Mouse (Mus musculus): ENCODE measurements around the gene Irx6. TPM values are rescaled to one million over a fixed set of nuclear protein-coding genes. Genes with fewer than 3 reads are reported as not detected.

Gene Irx6
- polyA plus RNA-seq (2015; fragmentation: Nextera tagmentation; extraction: Ambion mirVana), result 0.50 and 0.77 TPM in 2 replicates

- H3K27ac ChIP-seq (ENCODE audit: low read length), result no peak within 1 kb of the TSS
- H3K4me3 ChIP-seq (ENCODE audit: low read length), result peak within 1 kb of the TSS; percentile 57
- H3K36me3 ChIP-seq (ENCODE audit: control insufficient read depth, insufficient read depth), result no peaks in the 10 kb centered on the region
- H3K4me1 ChIP-seq (ENCODE audit: control insufficient read depth, insufficient read depth, low read length), result peaks cover 17% of the 10 kb centered on the region
- WGBS, result under 1% methylated on average over 59 of the region's 62 CpGs
- H3K4me2 ChIP-seq (ENCODE audit: low read depth, low read length), result peak within 1 kb of the TSS; percentile 90
- ATAC-seq (replicated peaks; ENCODE audit: extremely low read depth, insufficient read depth, low FRiP score), result no peak
- H3K9me3 ChIP-seq (replicated peaks; ENCODE audit: control insufficient read depth, low read length), result no peaks in the 10 kb centered on the region
- H3K27me3 ChIP-seq (ENCODE audit: control insufficient read depth, insufficient read depth, low read length), result peaks cover 89% of the 10 kb centered on the region
- H3K9ac ChIP-seq (ENCODE audit: low read length), result peak within 1 kb of the TSS; percentile 55
Observed at GRCm38 (mm10) chr8:92674244-92675128, at the start of gene Irx6. Gene Irx6, plus strand, starts transcription at chr8:92674288.

DNA sequence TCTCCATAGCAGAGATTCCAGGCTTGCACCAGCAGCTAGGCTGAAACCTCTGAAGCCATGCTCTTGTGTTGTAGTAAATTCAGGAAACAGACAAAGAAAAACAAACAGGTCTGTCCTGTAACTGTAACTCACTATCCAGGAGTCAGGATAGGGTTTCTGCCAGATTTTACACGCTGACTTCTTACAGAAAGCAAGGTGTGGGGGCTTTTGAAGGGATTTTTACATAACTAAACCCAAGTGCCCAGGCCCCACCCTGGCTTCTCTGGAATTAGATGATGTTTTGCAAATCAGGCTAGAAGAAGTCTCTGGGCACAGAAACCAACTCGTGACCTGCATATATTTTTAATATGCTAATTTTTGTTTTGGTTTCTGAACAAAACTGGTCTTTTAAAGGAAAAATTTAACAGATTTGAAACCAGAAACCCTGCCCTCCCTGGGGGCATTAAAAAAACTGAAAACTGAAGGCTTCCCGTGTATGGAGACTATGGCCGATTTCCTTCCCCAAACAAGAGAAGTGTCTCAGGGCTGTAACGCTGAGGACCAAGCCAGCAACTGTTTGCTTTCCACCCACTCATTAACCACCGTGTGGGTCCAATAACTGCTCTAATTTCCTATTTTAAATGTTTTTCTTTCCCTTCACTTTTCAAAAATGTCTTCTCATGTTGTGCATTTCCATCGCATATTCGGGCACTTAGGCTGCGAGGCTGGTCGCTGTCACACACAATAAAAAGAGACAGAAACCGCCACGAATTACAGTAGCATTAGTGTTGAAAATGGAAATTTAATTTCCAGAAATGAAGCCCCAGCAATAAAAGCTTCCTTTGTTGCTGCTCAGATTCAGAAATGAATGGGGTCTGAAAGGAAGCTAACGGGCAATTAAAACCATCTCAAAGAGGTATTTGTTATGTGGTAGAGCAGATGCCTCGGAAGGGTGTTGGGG lies 45.1 kb upstream of the Irx6 start:
- no peak for ATAC-seq (replicated peaks; ENCODE audit: extremely low read depth, insufficient read depth, low FRiP score)
- Histone ChIP-seq H3K27me3 (ENCODE audit: control insufficient read depth, insufficient read depth, low read length) (no peaks in the 10 kb centered on the region), H3K4me3 (ENCODE audit: low read length) (no peak overlapping the region), H3K4me2 (ENCODE audit: low read depth, low read length) (no peak overlapping the region), H3K36me3 (ENCODE audit: control insufficient read depth, insufficient read depth) (no peaks in the 10 kb centered on the region), H3K27ac (ENCODE audit: low read length) (no peak overlapping the region), H3K9me3 (replicated peaks; ENCODE audit: control insufficient read depth, low read length) (no peaks in the 10 kb centered on the region), H3K9ac (ENCODE audit: low read length) (no peak overlapping the region), H3K4me1 (ENCODE audit: control insufficient read depth, insufficient read depth, low read length) (no peaks in the 10 kb centered on the region)
- WGBS, result 66% methylated on average over 14 of the region's 14 CpGs

DNA sequence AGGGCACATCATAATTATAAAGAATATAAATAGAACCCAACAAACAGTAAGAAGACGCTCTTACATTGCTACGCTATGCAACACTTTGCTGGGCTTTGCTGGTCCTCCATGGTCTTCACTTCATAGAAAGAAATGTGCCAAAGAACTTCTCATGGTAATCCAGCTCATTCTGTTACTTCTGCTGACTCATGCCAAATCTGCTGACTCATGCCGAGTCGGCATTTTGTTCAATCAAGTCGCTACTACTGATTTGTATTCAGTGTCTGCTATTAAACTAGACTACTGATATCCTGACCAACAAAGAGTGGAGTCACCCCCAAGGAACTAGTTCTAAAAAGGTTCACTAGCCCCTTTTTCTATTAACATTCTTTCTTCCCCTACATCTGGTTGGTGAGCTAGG lies 40.9 kb upstream of the Irx6 start:
- H3K4me2 ChIP-seq (ENCODE audit: low read depth, low read length), result no peak overlapping the region
- ATAC-seq (replicated peaks; ENCODE audit: extremely low read depth, insufficient read depth, low FRiP score), result no peak
- no peaks in the 10 kb centered on the region for H3K9me3 ChIP-seq (replicated peaks; ENCODE audit: control insufficient read depth, low read length)
- 97% methylated on average over 5 of the region's 5 CpGs for WGBS
- H3K27ac ChIP-seq (ENCODE audit: low read length), result no peak overlapping the region
- no peaks in the 10 kb centered on the region for H3K4me1 ChIP-seq (ENCODE audit: control insufficient read depth, insufficient read depth, low read length)
- H3K9ac ChIP-seq (ENCODE audit: low read length), result no peak overlapping the region
- H3K27me3 ChIP-seq (ENCODE audit: control insufficient read depth, insufficient read depth, low read length), result no peaks in the 10 kb centered on the region
- H3K36me3 ChIP-seq (ENCODE audit: control insufficient read depth, insufficient read depth), result no peaks in the 10 kb centered on the region
- H3K4me3 ChIP-seq (ENCODE audit: low read length), result no peak overlapping the region

- Histone ChIP-seq H3K36me3 (ENCODE audit: control insufficient read depth, insufficient read depth) (no peaks in the 10 kb centered on the region), H3K4me3 (ENCODE audit: low read length) (no peak overlapping the region), H3K4me1 (ENCODE audit: control insufficient read depth, insufficient read depth, low read length) (no peaks in the 10 kb centered on the region), H3K4me2 (ENCODE audit: low read depth, low read length) (no peak overlapping the region), H3K9ac (ENCODE audit: low read length) (no peak overlapping the region), H3K27ac (ENCODE audit: low read length) (no peak overlapping the region), H3K27me3 (ENCODE audit: control insufficient read depth, insufficient read depth, low read length) (no peaks in the 10 kb centered on the region), H3K9me3 (replicated peaks; ENCODE audit: control insufficient read depth, low read length) (no peaks in the 10 kb centered on the region)
- WGBS, result 73% methylated on average over 8 of the region's 8 CpGs
- no peak for ATAC-seq (replicated peaks; ENCODE audit: extremely low read depth, insufficient read depth, low FRiP score)
Observed at GRCm38 (mm10) chr8:92640820-92641219, 33.3 kb upstream of the Irx6 start.

GRCm38 (mm10) chr8:92646637-92647036 lies 27.5 kb upstream of the Irx6 start:
- no peak for ATAC-seq (replicated peaks; ENCODE audit: extremely low read depth, insufficient read depth, low FRiP score)
- Histone ChIP-seq H3K9ac (ENCODE audit: low read length) (no peak overlapping the region), H3K4me2 (ENCODE audit: low read depth, low read length) (no peak overlapping the region), H3K4me3 (ENCODE audit: low read length) (no peak overlapping the region), H3K9me3 (replicated peaks; ENCODE audit: control insufficient read depth, low read length) (no peaks in the 10 kb centered on the region), H3K27ac (ENCODE audit: low read length) (no peak overlapping the region), H3K27me3 (ENCODE audit: control insufficient read depth, insufficient read depth, low read length) (no peaks in the 10 kb centered on the region), H3K36me3 (ENCODE audit: control insufficient read depth, insufficient read depth) (no peaks in the 10 kb centered on the region), H3K4me1 (ENCODE audit: control insufficient read depth, insufficient read depth, low read length) (no peaks in the 10 kb centered on the region)
- WGBS, result 54% methylated on average over 2 of the region's 2 CpGs

DNA sequence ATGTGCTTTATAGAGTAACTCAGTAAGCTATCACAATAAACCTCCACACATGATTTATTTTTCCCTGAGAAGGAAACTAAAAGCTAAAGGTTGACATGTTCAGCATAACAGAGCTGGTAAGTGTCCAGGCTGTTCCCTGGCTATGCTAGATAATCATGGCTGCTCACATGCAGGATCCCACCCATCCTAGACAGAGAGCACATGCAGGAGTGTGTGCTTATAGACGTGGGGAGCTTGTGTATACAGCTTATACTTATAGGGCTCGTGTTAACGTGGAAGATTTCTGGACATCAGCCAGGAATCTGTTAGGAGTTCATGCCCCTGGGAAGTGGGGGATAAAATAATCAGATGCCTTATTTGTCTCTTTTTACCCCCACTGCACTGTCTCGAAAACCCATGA lies 9.9 kb upstream of the Irx6 start:
- ATAC-seq (replicated peaks; ENCODE audit: extremely low read depth, insufficient read depth, low FRiP score), result no peak
- no peak overlapping the region for H3K27ac ChIP-seq (ENCODE audit: low read length)
- no peaks in the 10 kb centered on the region for H3K9me3 ChIP-seq (replicated peaks; ENCODE audit: control insufficient read depth, low read length)
- H3K36me3 ChIP-seq (ENCODE audit: control insufficient read depth, insufficient read depth), result no peaks in the 10 kb centered on the region
- H3K4me2 ChIP-seq (ENCODE audit: low read depth, low read length), result no peak overlapping the region
- H3K9ac ChIP-seq (ENCODE audit: low read length), result no peak overlapping the region
- no peak overlapping the region for H3K4me3 ChIP-seq (ENCODE audit: low read length)
- WGBS, result 47% methylated on average over 4 of the region's 4 CpGs
- H3K4me1 ChIP-seq (ENCODE audit: control insufficient read depth, insufficient read depth, low read length), result no peaks in the 10 kb centered on the region
- no peaks in the 10 kb centered on the region for H3K27me3 ChIP-seq (ENCODE audit: control insufficient read depth, insufficient read depth, low read length)

- no peak for ATAC-seq (replicated peaks; ENCODE audit: extremely low read depth, insufficient read depth, low FRiP score)
- Histone ChIP-seq H3K9me3 (replicated peaks; ENCODE audit: control insufficient read depth, low read length) (no peaks in the 10 kb centered on the region), H3K27ac (ENCODE audit: low read length) (no peak overlapping the region), H3K27me3 (ENCODE audit: control insufficient read depth, insufficient read depth, low read length) (peaks cover 46% of the 10 kb centered on the region), H3K4me1 (ENCODE audit: control insufficient read depth, insufficient read depth, low read length) (peaks cover 17% of the 10 kb centered on the region), H3K36me3 (ENCODE audit: control insufficient read depth, insufficient read depth) (no peaks in the 10 kb centered on the region), H3K4me3 (ENCODE audit: low read length) (no peak overlapping the region), H3K4me2 (ENCODE audit: low read depth, low read length) (no peak overlapping the region), H3K9ac (ENCODE audit: low read length) (no peak overlapping the region)
- WGBS, result 73% methylated on average over 11 of the region's 11 CpGs
Observed at GRCm38 (mm10) chr8:92670236-92670635, 3.9 kb upstream of the Irx6 start.

DNA sequence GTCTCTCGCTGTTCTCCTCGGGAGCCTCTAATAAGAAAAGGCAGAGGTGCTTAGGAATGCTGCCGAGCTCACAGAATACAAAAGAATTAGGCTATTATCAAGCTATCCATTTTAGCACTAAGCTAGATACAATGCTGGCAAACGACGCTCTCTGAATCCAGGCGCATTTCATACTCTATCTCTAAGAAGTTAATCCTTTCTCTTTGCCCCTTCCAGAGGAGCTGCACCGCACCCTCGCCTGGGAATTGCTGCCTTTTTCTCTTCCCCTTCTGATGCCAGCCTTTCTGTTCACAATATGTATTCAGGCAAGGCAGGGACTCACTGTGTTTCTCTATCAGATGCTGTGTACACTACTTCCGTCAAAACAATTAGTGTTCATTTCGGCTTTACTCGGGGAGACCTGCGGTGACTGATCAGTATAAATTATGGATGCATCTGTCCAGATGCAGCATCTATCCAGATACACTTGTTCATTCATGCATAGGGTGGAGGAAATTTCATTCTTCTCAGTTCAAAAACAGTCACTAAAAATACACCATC lies 3.4 kb upstream of the Irx6 start:
- Histone ChIP-seq H3K27ac (ENCODE audit: low read length) (no peak overlapping the region), H3K4me2 (ENCODE audit: low read depth, low read length) (no peak overlapping the region), H3K27me3 (ENCODE audit: control insufficient read depth, insufficient read depth, low read length) (peaks cover 51% of the 10 kb centered on the region), H3K9me3 (replicated peaks; ENCODE audit: control insufficient read depth, low read length) (no peaks in the 10 kb centered on the region), H3K4me3 (ENCODE audit: low read length) (no peak overlapping the region), H3K9ac (ENCODE audit: low read length) (no peak overlapping the region), H3K36me3 (ENCODE audit: control insufficient read depth, insufficient read depth) (no peaks in the 10 kb centered on the region), H3K4me1 (ENCODE audit: control insufficient read depth, insufficient read depth, low read length) (peaks cover 17% of the 10 kb centered on the region)
- 62% methylated on average over 12 of the region's 12 CpGs for WGBS
- ATAC-seq (replicated peaks; ENCODE audit: extremely low read depth, insufficient read depth, low FRiP score), result no peak
